Comparison of ENCODE assay signal across 25 mouse cellular contexts in the genomic region with DNA sequence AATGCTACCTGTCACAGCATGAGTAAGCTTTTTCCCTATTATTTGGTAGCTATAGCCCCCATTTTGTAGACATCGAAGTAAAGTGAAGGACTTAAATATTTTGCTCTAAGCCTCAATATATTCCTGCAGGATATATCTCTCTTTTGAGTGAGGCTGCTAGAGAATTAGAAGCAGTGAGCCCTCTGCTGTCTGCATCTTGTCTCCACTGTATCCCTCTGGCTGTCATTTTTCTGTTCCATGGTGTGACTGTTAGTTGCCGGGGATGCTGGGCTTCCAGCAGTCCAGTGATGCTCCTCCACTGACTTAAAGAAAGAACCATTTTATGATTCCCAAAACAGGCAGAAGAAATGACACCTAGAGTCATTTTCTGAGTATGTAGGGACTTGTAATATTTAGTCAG.
"Had no signal": no experiment of that assay in that cellular context is flagged by ENCODE, and none has a peak within 500 bp of the region (broad histone marks: within the 10 kb centered on the region; RNA-seq: fewer than 3 reads in every experiment).

No protein-coding gene starts in this region.

- H3K4me2 ChIP-seq: heart, embryonic 12.5 days; hindbrain, embryonic 12.5 days; hindbrain, embryonic 14.5 days; intestine, embryonic 15.5 days; limb, embryonic 12.5 days; liver, embryonic 11.5 days; liver, embryonic 13.5 days had no signal

- H3K27me3 ChIP-seq: heart, embryonic 12.5 days; hindbrain, embryonic 12.5 days; intestine, embryonic 15.5 days; limb, embryonic 12.5 days; liver, embryonic 13.5 days had no signal

- DNase-seq: gastrocnemius, adult 2 months; gastrocnemius, postnatal 10 days; gastrocnemius, postnatal 25 days; heart, adult 18-20 months; heart, postnatal 10 days; heart, postnatal 4 days; kidney, adult 18-20 months; kidney, adult 8-10 months; kidney, postnatal 10 days; kidney, postnatal 25 days; kidney, postnatal 4 days; liver; liver, embryonic 13.5 days had no signal

- H3K27ac ChIP-seq: gastrocnemius, adult 2 months; heart, embryonic 10.5 days; hindbrain, embryonic 10.5 days; hindbrain, embryonic 12.5 days; hindbrain, embryonic 14.5 days; intestine, embryonic 15.5 days; limb, embryonic 10.5 days; limb, embryonic 12.5 days; liver, embryonic 13.5 days had no signal

- H3K4me1 ChIP-seq: heart, embryonic 10.5 days; heart, embryonic 12.5 days; hindbrain, embryonic 10.5 days; hindbrain, embryonic 12.5 days; intestine, embryonic 15.5 days; limb, embryonic 10.5 days; limb, embryonic 12.5 days; liver, embryonic 13.5 days had no signal

- H3K4me3 ChIP-seq: gastrocnemius, adult 2 months; heart, embryonic 10.5 days; heart, embryonic 12.5 days; hindbrain, embryonic 10.5 days; hindbrain, embryonic 12.5 days; intestine, embryonic 15.5 days; limb, embryonic 10.5 days; limb, embryonic 12.5 days; liver, embryonic 13.5 days had no signal

- ATAC-seq: hindbrain, embryonic 16.5 days; inflammation-experienced regulatory T-cells, adult 6 months; intestine, embryonic 15.5 days; intestine, postnatal 0 days had no signal

- H3K9ac ChIP-seq: heart, embryonic 12.5 days; hindbrain, embryonic 12.5 days; hindbrain, embryonic 14.5 days; intestine, embryonic 15.5 days; limb, embryonic 12.5 days; liver, embryonic 13.5 days had no signal

- H3K36me3 ChIP-seq: heart, embryonic 10.5 days; heart, embryonic 12.5 days; hindbrain, embryonic 10.5 days; hindbrain, embryonic 12.5 days; intestine, embryonic 15.5 days; limb, embryonic 10.5 days; limb, embryonic 12.5 days; liver, embryonic 13.5 days had no signal

- H3K9me3 ChIP-seq: heart, embryonic 10.5 days; heart, embryonic 12.5 days; hindbrain, embryonic 10.5 days; hindbrain, embryonic 12.5 days; intestine, embryonic 15.5 days; limb, embryonic 10.5 days; limb, embryonic 12.5 days; liver, embryonic 13.5 days had no signal
